Mouse (Mus musculus) granulocyte monocyte progenitor cell, adult 5-6 weeks (primary cell): Measurements from ENCODE around the gene Ttk. TPM values are rescaled to one million over a fixed set of nuclear protein-coding genes. Genes with fewer than 3 reads are reported as not detected.
A peak's percentile ranks its signal among the peaks of the same experiment; 100 is the strongest.

Experiments
- ATAC-seq: replicated peaks from 2 replicates; pipeline ENCODE4 v1.8.0; 2016; ENCODE audit warnings: mild to moderate bottlenecking, moderate TSS enrichment, inconsistent platforms; ENCODE audit not compliant: poor library complexity, severe bottlenecking
- total RNA-seq, 2 experiments: library from RNA; stranded (forward) in 1 of 2; stranded (reverse) in 1 of 2; fragments of 200-712, 200-1000 nt in 1 of 2; fragments of >200 nt in 1 of 2; fragmentation: Nextera tagmentation in 1 of 2; gene quantifications; 2 replicates each; pipeline ENCODE4 v1.2.3; 2014 to 2017

Ttk gene
- total RNA-seq, 2 experiments from 2014 or later: 30.2 to 46.5 TPM

GRCm38 (mm10) chr9:83893073-83893472 lies 58.6 kb downstream of the Ttk start:
- no peak for ATAC-seq

GRCm38 (mm10) chr9:83893767-83894330 lies 59.4 kb downstream of the Ttk start:
- peak; percentile 83 for ATAC-seq

- ATAC-seq: no peak
Measured at GRCm38 (mm10) chr9:83902086-83902485, 67.6 kb downstream of the Ttk start.

GRCm38 (mm10) chr9:83905820-83906219 lies 71.3 kb downstream of the Ttk start:
- ATAC-seq: peak; percentile 37; the same call in 1 of the 2 replicates

GRCm38 (mm10) chr9:83907017-83907416 lies 72.5 kb downstream of the Ttk start:
- ATAC-seq: no peak

- ATAC-seq: no peak
Measured at GRCm38 (mm10) chr9:83909836-83910235, 75.3 kb downstream of the Ttk start.

- ATAC-seq: no peak
Measured at GRCm38 (mm10) chr9:83910926-83911325, 76.4 kb downstream of the Ttk start.

Other genes starting within 250 kb of the Ttk start
- gene Elovl4, start 28.4 kb upstream of the Ttk start, total RNA-seq (2014; fragmentation: Nextera tagmentation): not detected in 2 replicates
- gene Elovl4, start 28.4 kb upstream of the Ttk start, total RNA-seq (2017): not detected in 2 replicates
- 23.4 and 51.7 TPM in 2 replicates for gene Bckdhb, start 90.5 kb downstream of the Ttk start, total RNA-seq (2014; fragmentation: Nextera tagmentation)
- gene Bckdhb, start 90.5 kb downstream of the Ttk start, total RNA-seq (2017): 12.9 and 25.9 TPM in 2 replicates